Mouse (Mus musculus) limb, embryonic 10.5 days (tissue): Measurements from ENCODE around the gene Slfn5. TPM values are rescaled to one million over a fixed set of nuclear protein-coding genes. Genes with fewer than 3 reads are reported as not detected.

Source experiments
- DNase-seq: peaks from one replicate; pipeline ENCODE4 v3.0.0-alpha.2; 2017; ENCODE audit warnings: low spot score
- H3K27ac ChIP-seq: fragments of 300-500 bp; sonication (generic); 2 replicates; pipeline ENCODE4 v1.5.1; 2016; ENCODE audit warnings: mild to moderate bottlenecking
- H3K27me3 ChIP-seq: fragments of 300-500 bp; sonication (generic); 2 replicates; pipeline ENCODE4 v1.6.1; 2016; ENCODE audit warnings: low read depth, mild to moderate bottlenecking; ENCODE audit not compliant: poor library complexity, severe bottlenecking
- H3K36me3 ChIP-seq: fragments of 300-500 bp; sonication (generic); 2 replicates; pipeline ENCODE4 v1.6.1; 2016; ENCODE audit warnings: mild to moderate bottlenecking, moderate library complexity
- H3K4me1 ChIP-seq: fragments of 300-500 bp; sonication (generic); 2 replicates; pipeline ENCODE4 v1.6.1; 2016
- H3K4me3 ChIP-seq: fragments of 300-500 bp; sonication (generic); 2 replicates; pipeline ENCODE4 v1.5.1; 2016; ENCODE audit warnings: mild to moderate bottlenecking, moderate library complexity
- H3K9me3 ChIP-seq: fragments of 300-500 bp; sonication (generic); replicated peaks from 2 replicates; pipeline ENCODE4 v1.6.1; 2016; ENCODE audit warnings: mild to moderate bottlenecking
- WGBS: fragments of 180-500 bp; shearing (Covaris S2); methylation state at CpG from one replicate; pipeline ENCODE4 v1.1.7; 2016; 5-methylcytosine and 5-hydroxymethylcytosine counted together
- polyA plus RNA-seq: library from polyadenylated mRNA; unstranded; fragments of >200 nt; fragmentation: Nextera tagmentation; extraction: Ambion mirVana; gene quantifications from 2 replicates; pipeline ENCODE4 v1.2.1, GENCODE M21; 2016

Slfn5 gene
- polyA plus RNA-seq, result 0.31 and 0.46 TPM in 2 replicates

DNA sequence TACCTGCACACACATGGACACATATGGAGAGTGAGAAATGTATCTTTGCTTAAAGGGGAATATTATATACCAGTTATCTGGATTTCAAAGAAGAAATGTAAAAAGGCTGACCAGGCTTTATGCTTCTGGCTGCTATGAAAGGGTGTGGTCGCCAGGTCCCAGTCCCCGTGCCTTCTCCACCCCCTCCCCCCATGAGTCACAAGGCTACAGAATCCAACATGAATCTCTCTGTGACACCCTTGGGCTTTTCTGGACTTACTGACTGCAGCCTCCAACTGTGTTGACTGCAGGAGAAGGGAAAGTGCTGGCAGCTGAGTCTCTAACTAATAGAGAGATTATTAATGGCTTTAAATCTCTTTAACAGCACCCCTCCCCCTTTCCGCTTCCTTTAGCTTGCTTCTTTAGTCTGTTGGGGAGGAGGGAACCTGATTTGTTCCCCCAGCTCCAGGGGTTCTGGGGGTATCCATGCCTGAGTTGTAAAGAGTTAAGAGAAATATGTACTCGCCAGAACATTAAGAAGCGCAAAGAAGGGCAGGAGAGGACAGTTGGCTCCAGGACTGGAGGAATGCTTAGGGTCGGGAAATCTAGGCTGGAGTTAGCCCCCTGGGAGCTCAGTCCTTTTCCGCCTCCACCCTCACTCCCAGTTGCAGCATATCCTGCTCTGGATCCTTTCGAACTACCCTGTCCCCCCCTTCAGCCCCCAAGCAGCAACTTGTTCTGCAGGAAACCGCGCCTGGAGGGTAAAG, at the start of gene Slfn5:
Slfn5 (plus strand) TSS at position 614 of the 746 bp plus-strand sequence.
- peaks cover 72% of the 10 kb centered on the region for H3K27me3 ChIP-seq
- peaks cover 16% of the 10 kb centered on the region for H3K4me1 ChIP-seq
- no peak for DNase-seq
- no peak within 1 kb of the TSS for H3K27ac ChIP-seq
- peak within 1 kb of the TSS; percentile 16; the same call in 1 of the 2 replicates for H3K4me3 ChIP-seq
- no peaks in the 10 kb centered on the region for H3K9me3 ChIP-seq
- 16% methylated on average over 10 of the region's 10 CpGs for WGBS
- H3K36me3 ChIP-seq, result no peaks in the 10 kb centered on the region

DNA sequence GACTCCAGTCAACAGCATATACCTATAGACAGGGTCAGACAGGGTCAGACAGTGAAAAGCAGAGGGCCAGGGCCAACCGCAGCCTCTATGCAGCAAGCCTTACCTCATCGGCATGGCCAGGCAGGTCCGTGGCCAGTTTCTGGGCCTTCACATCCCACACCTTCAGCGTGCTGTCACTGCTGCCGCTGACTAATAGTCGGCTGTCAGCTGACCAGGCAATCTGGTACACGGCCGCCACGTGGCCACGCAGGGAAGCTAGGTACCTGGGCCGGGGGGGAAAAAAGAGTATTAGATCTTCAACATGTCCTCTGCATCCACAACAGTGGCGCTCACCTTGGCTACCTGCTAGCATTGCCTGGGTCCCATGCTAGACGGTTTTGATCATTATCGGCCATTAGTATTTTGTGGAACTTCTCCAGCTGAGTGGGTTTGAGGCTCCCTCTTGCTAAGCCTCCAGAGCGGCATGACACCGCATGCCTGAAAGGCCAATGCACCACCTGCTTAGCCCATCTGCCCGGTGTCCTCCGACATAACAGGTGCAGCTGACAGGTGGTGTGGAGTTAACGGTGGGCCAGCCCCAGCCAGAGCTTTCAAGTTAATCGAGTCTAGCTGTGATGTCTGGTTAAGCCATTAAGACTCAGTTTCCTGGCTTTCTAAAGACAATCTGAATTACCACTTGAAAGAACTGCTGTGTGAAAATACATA, 49.4 kb upstream of the Slfn5 start:
- no peaks in the 10 kb centered on the region for H3K4me1 ChIP-seq
- H3K9me3 ChIP-seq, result no peaks in the 10 kb centered on the region
- DNase-seq, result no peak
- H3K36me3 ChIP-seq, result peaks cover 95% of the 10 kb centered on the region
- H3K4me3 ChIP-seq, result no peak overlapping the region
- 94% methylated on average over 20 of the region's 20 CpGs for WGBS
- H3K27me3 ChIP-seq, result no peaks in the 10 kb centered on the region
- no peak overlapping the region for H3K27ac ChIP-seq

DNA sequence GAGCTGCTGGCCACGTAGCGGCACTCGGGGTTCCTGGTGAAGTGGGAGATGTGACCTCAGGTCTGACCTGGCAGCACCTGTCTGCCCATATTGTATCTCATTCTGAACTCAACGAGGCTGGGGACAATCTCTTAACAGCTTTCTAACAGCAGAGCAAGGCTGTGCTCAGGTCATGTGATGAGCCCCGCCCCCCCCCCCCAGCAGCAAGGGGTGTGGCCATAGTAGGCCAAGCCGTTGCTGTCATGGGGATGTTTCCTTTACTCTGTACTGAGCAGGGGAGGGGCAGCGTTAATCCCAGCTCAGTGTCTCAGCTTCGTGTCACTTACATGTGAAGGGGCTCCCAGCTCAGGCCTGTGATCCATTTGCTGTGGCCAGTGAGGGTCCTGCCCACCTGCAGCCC, 46.2 kb upstream of the Slfn5 start:
- no peak overlapping the region for H3K27ac ChIP-seq
- H3K4me3 ChIP-seq, result no peak overlapping the region
- H3K9me3 ChIP-seq, result no peaks in the 10 kb centered on the region
- DNase-seq, result no peak
- 67% methylated on average over 8 of the region's 8 CpGs for WGBS
- H3K4me1 ChIP-seq, result peaks cover 16% of the 10 kb centered on the region
- H3K36me3 ChIP-seq, result peaks cover 71% of the 10 kb centered on the region
- H3K27me3 ChIP-seq, result no peaks in the 10 kb centered on the region

DNA sequence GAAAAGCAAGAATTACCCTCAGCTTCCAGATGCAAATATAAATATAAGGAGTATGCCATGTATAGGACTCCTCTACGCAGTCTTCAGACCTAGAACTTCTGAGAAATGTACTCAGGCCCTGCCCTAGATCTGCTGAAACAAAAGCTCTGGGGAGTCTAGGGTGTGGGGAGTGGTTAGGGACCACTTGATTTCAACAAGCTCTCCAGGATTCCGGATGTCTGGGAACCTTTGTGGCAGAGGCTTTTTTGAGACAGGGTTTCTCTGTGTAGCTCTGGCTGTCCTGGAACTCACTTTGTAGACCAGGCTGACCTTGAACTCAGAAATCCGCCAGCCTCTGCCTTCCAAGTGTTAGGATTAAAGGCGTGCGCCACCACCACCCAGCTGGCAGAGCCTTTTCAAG, 45.3 kb upstream of the Slfn5 start:
- Histone ChIP-seq H3K27ac (no peak overlapping the region), H3K4me3 (no peak overlapping the region), H3K27me3 (peaks cover 6% of the 10 kb centered on the region; the same call in 1 of the 2 replicates), H3K9me3 (no peaks in the 10 kb centered on the region), H3K36me3 (peaks cover 62% of the 10 kb centered on the region), H3K4me1 (peaks cover 16% of the 10 kb centered on the region)
- 96% methylated on average over 5 of the region's 5 CpGs for WGBS
- DNase-seq, result no peak

DNA sequence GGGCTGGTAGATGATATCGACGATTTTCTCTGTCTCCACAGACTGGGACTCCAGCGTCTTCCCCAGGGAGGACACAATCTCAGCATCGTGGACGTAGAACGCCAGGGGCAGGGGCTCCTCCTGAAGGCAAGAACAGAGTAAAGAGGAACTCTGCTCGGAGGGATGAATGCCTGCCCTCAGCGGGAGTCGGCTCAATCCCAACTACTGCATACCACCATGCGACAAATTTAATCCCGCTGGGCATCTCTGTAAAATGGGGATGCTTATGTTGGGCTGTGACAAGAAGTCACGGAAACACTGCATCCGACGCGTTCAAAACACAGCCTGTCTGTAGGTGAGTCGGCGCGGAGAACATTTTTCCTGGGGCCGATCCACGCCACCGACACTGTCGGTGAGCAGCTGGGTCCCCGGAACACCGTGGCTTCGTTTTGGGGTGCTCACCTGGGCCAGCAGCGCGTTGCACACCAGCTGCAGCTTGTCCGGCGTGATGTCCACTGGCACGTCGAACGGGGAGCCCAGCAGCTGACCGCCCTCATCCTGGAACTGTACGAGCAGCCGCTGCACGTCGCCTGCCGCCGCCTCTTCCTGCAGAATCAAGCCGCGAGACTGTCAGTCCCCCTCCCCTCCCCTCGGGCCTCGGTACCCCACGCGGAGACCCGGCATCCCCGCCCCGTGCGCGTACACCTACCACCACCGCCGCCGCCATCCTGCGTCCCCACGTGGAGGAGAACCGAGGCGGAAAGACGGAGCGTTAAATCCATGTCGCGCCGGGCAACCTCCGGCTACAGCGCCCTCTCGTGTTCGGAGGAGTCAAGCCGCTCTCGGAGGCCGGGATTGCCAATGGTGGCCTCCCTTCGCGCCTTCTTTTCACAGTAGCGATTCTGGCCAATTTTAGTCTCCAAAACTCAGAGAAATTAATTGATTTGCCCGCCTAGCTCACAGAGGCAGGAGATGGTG, 43.2 kb upstream of the Slfn5 start, which contains the start of gene Nle1:
Nle1 (minus strand) TSS at position 761 of the 957 bp plus-strand sequence.
- WGBS, result 2% methylated on average over 71 of the region's 73 CpGs
- H3K36me3 ChIP-seq, result peaks cover 41% of the 10 kb centered on the region
- peaks cover 16% of the 10 kb centered on the region for H3K4me1 ChIP-seq
- peak within 1 kb of the TSS; percentile 91 for H3K4me3 ChIP-seq
- H3K9me3 ChIP-seq, result no peaks in the 10 kb centered on the region
- peak within 1 kb of the TSS; percentile 88 for H3K27ac ChIP-seq
- H3K27me3 ChIP-seq, result peaks cover 21% of the 10 kb centered on the region; the same call in 1 of the 2 replicates
- DNase-seq, result peak; percentile 97

DNA sequence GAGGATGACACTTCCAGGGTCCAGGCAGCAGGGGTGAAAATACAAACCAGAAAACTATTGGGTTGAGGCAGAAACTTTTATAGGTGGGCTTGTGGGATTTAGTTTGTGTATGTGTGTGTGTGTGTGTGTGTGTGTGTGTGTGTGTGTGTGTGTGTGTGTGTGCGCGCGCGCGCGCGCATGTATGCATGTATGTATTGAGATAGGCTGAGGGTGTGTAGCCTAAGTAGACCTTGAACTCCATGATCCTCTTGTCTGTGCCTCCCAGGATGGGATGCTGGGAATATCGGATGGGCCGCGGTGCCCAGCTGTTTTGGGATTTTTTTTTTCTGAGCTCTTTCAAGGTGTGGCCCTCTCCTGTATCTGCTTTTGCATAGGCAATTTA, 42.5 kb upstream of the Slfn5 start:
- 54% methylated on average over 10 of the region's 10 CpGs for WGBS
- peaks cover 16% of the 10 kb centered on the region for H3K4me1 ChIP-seq
- H3K4me3 ChIP-seq, result peak overlapping the region; percentile 91
- peaks cover 27% of the 10 kb centered on the region; the same call in 1 of the 2 replicates for H3K27me3 ChIP-seq
- H3K27ac ChIP-seq, result peak overlapping the region; percentile 88
- DNase-seq, result no peak
- peaks cover 34% of the 10 kb centered on the region for H3K36me3 ChIP-seq
- no peaks in the 10 kb centered on the region for H3K9me3 ChIP-seq

DNA sequence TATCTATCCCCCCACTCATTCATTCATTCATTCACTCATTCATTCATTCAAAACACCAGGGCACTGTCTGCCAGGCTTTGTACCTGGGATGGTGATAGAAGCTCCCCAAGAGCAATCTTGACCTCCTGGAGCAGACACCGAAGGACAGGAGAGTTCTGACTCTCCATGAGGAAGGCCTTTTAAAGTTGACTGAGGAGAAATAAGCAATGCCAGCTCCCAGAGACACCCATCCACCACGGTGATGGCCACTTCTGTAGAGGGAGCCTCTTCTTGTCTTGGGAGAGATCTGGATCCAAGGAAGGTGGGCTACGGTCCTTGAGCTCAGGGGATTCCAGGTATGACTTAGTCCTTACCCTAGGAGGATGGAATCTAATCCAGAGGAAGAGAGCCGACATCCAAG, 40.9 kb upstream of the Slfn5 start, which contains the start of gene Unc45b:
Unc45b (plus strand) TSS at position 301 of the 400 bp plus-strand sequence.
- WGBS, result 86% methylated on average over 4 of the region's 4 CpGs

DNA sequence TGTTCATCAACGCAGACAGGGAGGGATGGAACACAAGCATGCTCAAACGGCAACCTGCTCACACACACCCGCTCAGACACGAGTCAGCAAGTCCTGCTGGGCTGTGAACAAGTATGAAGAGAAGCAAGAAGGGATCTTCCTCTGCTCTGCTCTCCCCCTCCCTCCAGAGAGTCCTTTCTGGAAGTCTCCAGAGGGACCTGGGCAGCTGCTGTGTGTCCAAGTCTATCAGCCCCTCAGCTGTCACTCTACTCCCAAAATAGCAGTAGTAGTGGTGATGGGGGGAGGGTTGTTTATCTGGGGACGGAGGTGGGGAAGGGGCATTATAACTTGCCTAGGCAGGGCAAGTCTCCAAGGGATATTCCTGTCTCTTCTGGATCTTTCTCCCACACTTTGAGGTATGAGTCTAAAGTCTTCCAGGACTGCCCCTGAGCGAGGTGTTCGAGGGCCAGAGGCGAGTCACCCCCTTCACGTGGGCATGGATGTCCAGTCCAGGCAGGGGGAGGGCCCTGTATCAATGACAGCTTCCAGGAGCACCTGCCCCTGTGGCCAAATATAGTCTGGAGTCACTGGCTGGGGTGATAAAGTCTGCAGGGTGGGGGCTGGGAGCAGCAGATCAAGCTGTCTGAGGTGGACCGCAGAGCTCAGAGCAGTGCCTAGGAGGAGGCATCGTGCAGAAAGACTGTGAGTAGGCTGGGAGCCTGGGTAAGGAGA, 40.3 kb upstream of the Slfn5 start:
- no peak for DNase-seq
- H3K27me3 ChIP-seq, result peaks cover 32% of the 10 kb centered on the region; the same call in 1 of the 2 replicates
- H3K9me3 ChIP-seq, result no peaks in the 10 kb centered on the region
- no peak overlapping the region for H3K4me3 ChIP-seq
- WGBS, result 84% methylated on average over 11 of the region's 11 CpGs
- peaks cover 16% of the 10 kb centered on the region for H3K4me1 ChIP-seq
- no peak overlapping the region for H3K27ac ChIP-seq
- H3K36me3 ChIP-seq, result peaks cover 12% of the 10 kb centered on the region

More for the DNA sequence above, 40.9 kb upstream of the Slfn5 start, which contains the start of gene Unc45b:
- H3K4me3 ChIP-seq, result no peak within 1 kb of the TSS
- DNase-seq, result no peak
- peaks cover 18% of the 10 kb centered on the region for H3K36me3 ChIP-seq
- peaks cover 16% of the 10 kb centered on the region for H3K4me1 ChIP-seq
- no peak within 1 kb of the TSS for H3K27ac ChIP-seq
- peaks cover 32% of the 10 kb centered on the region; the same call in 1 of the 2 replicates for H3K27me3 ChIP-seq
- no peaks in the 10 kb centered on the region for H3K9me3 ChIP-seq

DNA sequence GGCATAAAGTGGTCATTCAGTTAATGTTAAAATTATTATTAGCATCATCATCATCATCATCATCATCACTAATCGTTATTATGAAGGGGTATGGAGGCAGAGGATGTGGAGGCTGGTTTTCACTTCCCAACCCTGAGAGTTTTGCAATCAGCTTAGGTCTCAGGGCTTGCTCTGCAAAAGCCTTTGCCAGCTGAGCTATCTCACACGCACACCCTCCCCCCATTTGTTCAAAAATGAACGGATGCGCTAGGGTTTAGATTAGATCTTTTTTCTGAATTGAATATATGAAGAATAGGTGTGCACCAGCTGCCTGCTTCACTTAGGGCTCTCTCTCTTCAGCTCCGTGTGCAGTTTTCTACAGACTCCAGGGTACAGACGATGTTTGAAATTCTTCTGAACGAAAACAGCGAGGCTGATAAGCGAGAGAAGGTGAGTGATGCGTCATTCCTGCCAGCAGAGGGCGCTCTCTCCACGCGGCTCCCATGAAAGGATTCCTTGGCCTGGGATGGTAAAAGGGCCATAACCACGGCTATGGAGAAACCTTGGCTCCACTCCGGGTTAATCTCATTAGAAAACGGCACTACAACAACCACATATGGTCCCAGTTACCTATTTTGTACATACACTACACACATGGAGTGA, 36.3 kb upstream of the Slfn5 start:
- 10% methylated on average over 16 of the region's 16 CpGs for WGBS
- Histone ChIP-seq H3K4me1 (no peaks in the 10 kb centered on the region), H3K36me3 (no peaks in the 10 kb centered on the region), H3K9me3 (no peaks in the 10 kb centered on the region), H3K27ac (no peak overlapping the region), H3K27me3 (peaks cover 46% of the 10 kb centered on the region), H3K4me3 (peak overlapping the region; percentile 27)
- DNase-seq, result peak; percentile 92

DNA sequence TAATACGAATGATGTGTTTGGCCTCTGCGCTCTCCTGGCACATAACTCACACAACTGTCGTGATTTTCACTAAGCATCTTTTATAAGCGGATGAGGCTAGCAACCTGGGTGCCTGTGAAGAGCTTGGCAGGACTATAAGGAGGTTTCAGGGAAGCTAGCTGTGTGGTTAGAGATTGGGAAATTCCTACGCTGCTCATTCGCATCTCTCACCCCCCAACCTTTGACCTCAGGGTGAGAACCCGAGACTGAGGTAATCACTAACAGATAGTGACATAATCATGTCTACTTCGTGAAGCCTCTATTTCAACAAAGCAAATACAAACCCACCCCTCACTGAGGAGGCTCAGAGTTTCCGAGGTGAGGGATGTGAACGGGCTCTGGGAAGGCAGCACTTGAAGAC, 30.4 kb upstream of the Slfn5 start:
- no peak overlapping the region for H3K4me3 ChIP-seq
- 45% methylated on average over 10 of the region's 10 CpGs for WGBS

DNA sequence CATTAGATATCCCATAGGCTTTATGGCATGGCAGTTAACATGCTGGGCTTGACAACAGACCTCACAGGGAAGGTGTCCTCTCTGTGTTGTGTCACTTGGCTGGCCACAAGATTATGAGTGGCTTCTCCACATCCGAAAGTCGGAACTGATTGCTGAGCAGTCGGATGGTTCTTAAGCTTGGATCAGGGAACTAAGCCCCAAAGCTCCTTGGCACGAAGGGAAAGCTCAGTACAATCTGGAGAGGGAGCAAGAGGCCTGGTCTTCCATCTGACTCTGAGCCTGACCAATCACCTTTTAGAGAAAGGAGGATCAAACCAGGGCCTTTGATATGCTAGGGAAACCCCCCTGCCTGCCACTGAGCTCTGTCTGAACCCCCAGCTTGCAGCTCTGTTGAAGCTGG, 29.5 kb upstream of the Slfn5 start:
- no peaks in the 10 kb centered on the region for H3K36me3 ChIP-seq
- no peaks in the 10 kb centered on the region for H3K9me3 ChIP-seq
- H3K4me1 ChIP-seq, result no peaks in the 10 kb centered on the region
- 75% methylated on average over 4 of the region's 4 CpGs for WGBS
- H3K27me3 ChIP-seq, result peaks cover 60% of the 10 kb centered on the region
- DNase-seq, result no peak
- H3K4me3 ChIP-seq, result no peak overlapping the region
- no peak overlapping the region for H3K27ac ChIP-seq

More for the DNA sequence above, 30.4 kb upstream of the Slfn5 start:
- Histone ChIP-seq H3K27ac (no peak overlapping the region), H3K36me3 (no peaks in the 10 kb centered on the region), H3K27me3 (peaks cover 52% of the 10 kb centered on the region), H3K4me1 (no peaks in the 10 kb centered on the region), H3K9me3 (no peaks in the 10 kb centered on the region)
- no peak for DNase-seq
